Mouse (Mus musculus): ENCODE results near the gene Aatf.

DNA sequence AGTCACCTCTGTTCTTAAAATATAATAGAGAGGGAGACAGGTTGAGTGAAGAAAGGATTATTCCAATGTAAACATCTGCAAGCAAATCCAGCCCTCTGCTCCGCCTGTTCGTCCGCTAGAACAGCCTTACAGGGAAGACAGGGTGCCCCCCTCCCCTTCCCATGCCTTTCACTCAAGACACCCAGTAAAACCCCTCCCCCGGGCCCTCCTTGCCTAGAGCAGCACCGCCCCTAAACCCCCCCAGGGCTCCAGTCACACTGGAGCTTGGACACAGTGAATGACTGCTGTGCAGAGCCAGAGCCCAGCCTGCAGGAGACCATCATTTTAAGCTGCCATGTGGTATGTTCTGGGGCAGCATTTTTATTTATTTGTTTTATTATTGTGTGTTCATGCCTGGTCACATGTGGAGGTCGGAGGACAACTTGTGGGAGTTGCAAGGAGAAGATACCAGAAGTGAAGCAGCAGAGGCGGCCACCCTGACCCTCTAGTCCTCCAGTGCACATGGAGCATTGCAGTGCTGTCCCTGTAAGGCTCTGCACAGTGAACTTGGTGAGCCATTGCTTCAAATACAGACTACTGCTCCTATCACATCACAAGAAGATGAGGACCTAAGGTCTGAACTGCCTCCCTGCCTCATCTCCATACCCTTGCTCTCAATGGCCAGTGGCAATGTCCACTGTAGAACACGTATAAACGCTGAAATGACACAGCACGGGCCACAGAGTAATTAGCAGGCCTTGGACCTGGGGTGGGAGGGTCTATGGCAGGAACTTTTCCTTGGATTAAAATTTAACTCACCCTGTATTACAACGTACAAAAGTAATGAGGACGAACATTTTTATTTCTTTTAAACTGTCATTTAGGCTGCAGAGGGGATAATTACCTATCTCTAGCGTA lies 87.3 kb downstream of the Aatf start:
- TF ChIP-seq POLR2A (IDR thresholded peaks at IDR 0.05; ENCODE audit: extremely low read depth, insufficient read depth, low read length) (no peak), CTCF (IDR thresholded peaks at IDR 0.05; ENCODE audit: extremely low read depth, insufficient read depth, low read length) (no peak)
